Mouse (Mus musculus) thymus, adult 2 months (tissue): ENCODE results near the gene Gzmm. TPM values are rescaled to one million over a fixed set of nuclear protein-coding genes. Genes with fewer than 3 reads are reported as not detected.

ENCODE experiments used
- DNase-seq: peaks from one replicate; pipeline ENCODE4 v3.0.0; 2021
- H3K27ac ChIP-seq: fragments of 200-500 bp; 2 replicates; pipeline ENCODE4 v1.5.1; 2012; ENCODE audit warnings: low read length, control low read depth; ENCODE audit not compliant: control insufficient read depth, insufficient read depth
- H3K27me3 ChIP-seq: fragments of 200-500 bp; 2 replicates; pipeline ENCODE4 v1.6.1; 2012; ENCODE audit warnings: mild to moderate bottlenecking, low read length, moderate library complexity, mixed read lengths; ENCODE audit not compliant: control insufficient read depth, insufficient read depth
- H3K36me3 ChIP-seq: fragments of 200-500 bp; 2 replicates; pipeline ENCODE4 v1.6.1; 2012; ENCODE audit warnings: mild to moderate bottlenecking, low read length, moderate library complexity; ENCODE audit not compliant: control insufficient read depth, insufficient read depth
- H3K4me1 ChIP-seq: fragments of 200-500 bp; replicated peaks from 2 replicates; pipeline ENCODE4 v1.6.1; 2012; ENCODE audit warnings: low read length; ENCODE audit not compliant: control insufficient read depth, insufficient read depth
- H3K4me3 ChIP-seq: fragments of 200-500 bp; 2 replicates; pipeline ENCODE4 v1.5.1; 2012; ENCODE audit warnings: mild to moderate bottlenecking, low read length, control low read depth, moderate library complexity; ENCODE audit not compliant: control insufficient read depth, insufficient read depth
- CTCF ChIP-seq: fragments of 200-500 bp; IDR thresholded peaks from 2 replicates; pipeline ENCODE4 v1.5.1; 2012; ENCODE audit warnings: mild to moderate bottlenecking, control low read depth, low read length, moderate library complexity, borderline replicate concordance; ENCODE audit not compliant: control insufficient read depth, poor library complexity, insufficient read depth; ENCODE audit errors: extremely low read depth
- POLR2A ChIP-seq: fragments of 200-500 bp; IDR thresholded peaks from 2 replicates; pipeline ENCODE4 v1.6.1; 2012; ENCODE audit warnings: mild to moderate bottlenecking, low read length, control low read depth, moderate library complexity; ENCODE audit not compliant: control insufficient read depth, poor library complexity, insufficient read depth; ENCODE audit errors: extremely low read depth
- WGBS: fragments of 180-500 bp; shearing (Covaris S2); methylation state at CpG from one replicate; pipeline ENCODE4 v1.1.7; 2018; 5-methylcytosine and 5-hydroxymethylcytosine counted together
- polyA plus RNA-seq: library from polyadenylated mRNA; depleted of rRNA; stranded (reverse); fragments of >200 nt; gene quantifications from 2 replicates; pipeline ENCODE4 v1.2.3, GENCODE M21; 2012

The Gzmm gene
- polyA plus RNA-seq, 1 experiment = 1.2 TPM

GRCm38 (mm10) chr10:79668771-79669575 is 19.8 kb upstream of the Gzmm start, which contains the start of gene Tpgs1:
Tpgs1 (plus strand) TSS chr10:79669369.
- WGBS = under 1% methylated on average over 45 of the region's 45 CpGs

GRCm38 (mm10) chr10:79669576-79670057 is 19.2 kb upstream of the Gzmm start:
- Histone ChIP-seq H3K36me3 (no peaks in the 10 kb centered on the region), H3K27me3 (no peaks in the 10 kb centered on the region), H3K4me1 (peaks cover 9% of the 10 kb centered on the region), H3K4me3 (peak overlapping the region; percentile 76), H3K27ac (no peak overlapping the region)
- TF ChIP-seq POLR2A = no peak
- TF ChIP-seq CTCF = peak; percentile 33; the same call in 1 of the 2 replicates
- WGBS = under 1% methylated on average over 47 of the region's 47 CpGs
- peak; percentile 82 for DNase-seq

More at GRCm38 (mm10) chr10:79668771-79669575, 19.8 kb upstream of the Gzmm start, which contains the start of gene Tpgs1:
- TF ChIP-seq CTCF (peak; percentile 80; the same call in 1 of the 2 replicates), POLR2A (peak; percentile 50; the same call in 1 of the 2 replicates)
- H3K27ac ChIP-seq = peak within 1 kb of the TSS; percentile 37; the same call in 1 of the 2 replicates
- no peaks in the 10 kb centered on the region for H3K36me3 ChIP-seq
- H3K27me3 ChIP-seq = no peaks in the 10 kb centered on the region
- H3K4me1 ChIP-seq = peaks cover 9% of the 10 kb centered on the region
- H3K4me3 ChIP-seq = peak within 1 kb of the TSS; percentile 76
- peak; percentile 89 for DNase-seq

- Histone ChIP-seq H3K27ac (no peak overlapping the region), H3K36me3 (no peaks in the 10 kb centered on the region), H3K27me3 (no peaks in the 10 kb centered on the region), H3K4me1 (peaks cover 9% of the 10 kb centered on the region), H3K4me3 (peak overlapping the region; percentile 76)
- WGBS = 46% methylated on average over 15 of the region's 15 CpGs
- DNase-seq = no peak
- no peak for TF ChIP-seq CTCF
- TF ChIP-seq POLR2A = no peak
These were observed 18.5 kb upstream of the Gzmm start for GRCm38 (mm10) chr10:79670071-79670888.

GRCm38 (mm10) chr10:79671396-79672087 is 17.3 kb upstream of the Gzmm start:
- no peak for DNase-seq
- Histone ChIP-seq H3K4me1 (peaks cover 9% of the 10 kb centered on the region), H3K4me3 (no peak overlapping the region), H3K27me3 (no peaks in the 10 kb centered on the region), H3K36me3 (no peaks in the 10 kb centered on the region), H3K27ac (no peak overlapping the region)
- 78% methylated on average over 6 of the region's 6 CpGs for WGBS
- TF ChIP-seq POLR2A = no peak
- TF ChIP-seq CTCF = no peak

GRCm38 (mm10) chr10:79672088-79672455 is 16.7 kb upstream of the Gzmm start:
- no peak for DNase-seq
- no peaks in the 10 kb centered on the region for H3K27me3 ChIP-seq
- no peak overlapping the region for H3K4me3 ChIP-seq
- H3K27ac ChIP-seq = no peak overlapping the region
- WGBS = 91% methylated on average over 3 of the region's 3 CpGs
- TF ChIP-seq CTCF (no peak), POLR2A (no peak)
- peaks cover 9% of the 10 kb centered on the region for H3K4me1 ChIP-seq
- H3K36me3 ChIP-seq = no peaks in the 10 kb centered on the region

- DNase-seq = no peak
- Histone ChIP-seq H3K27ac (no peak overlapping the region), H3K4me1 (peaks cover 9% of the 10 kb centered on the region), H3K36me3 (no peaks in the 10 kb centered on the region), H3K27me3 (no peaks in the 10 kb centered on the region), H3K4me3 (no peak overlapping the region)
- TF ChIP-seq CTCF (no peak), POLR2A (no peak)
- 100% methylated on average over 3 of the region's 3 CpGs for WGBS
These were observed 15.8 kb upstream of the Gzmm start for GRCm38 (mm10) chr10:79673054-79673453.
